Mouse (Mus musculus): ENCODE measurements around the gene Tspan8.
"Not testable (repeated sequence)": the region's sequence is repeated elsewhere in the genome, so short reads cannot be mapped to it uniquely, and the experiment has no call there.

The Tspan8 gene

GRCm38 (mm10) chr10:115816511-115816910, at the start of gene Tspan8:
Gene Tspan8, plus strand, starts transcription at chr10:115816832.
- DNase-seq: peak; percentile 30

GRCm38 (mm10) chr10:115770032-115770431, 46.6 kb upstream of the Tspan8 start:
- DNase-seq: no peak

- DNase-seq: peak; percentile 59
Measured at GRCm38 (mm10) chr10:115774451-115774850, 42.2 kb upstream of the Tspan8 start.

GRCm38 (mm10) chr10:115775945-115776905, 40.4 kb upstream of the Tspan8 start:
- peak; percentile 79 for DNase-seq

DNA sequence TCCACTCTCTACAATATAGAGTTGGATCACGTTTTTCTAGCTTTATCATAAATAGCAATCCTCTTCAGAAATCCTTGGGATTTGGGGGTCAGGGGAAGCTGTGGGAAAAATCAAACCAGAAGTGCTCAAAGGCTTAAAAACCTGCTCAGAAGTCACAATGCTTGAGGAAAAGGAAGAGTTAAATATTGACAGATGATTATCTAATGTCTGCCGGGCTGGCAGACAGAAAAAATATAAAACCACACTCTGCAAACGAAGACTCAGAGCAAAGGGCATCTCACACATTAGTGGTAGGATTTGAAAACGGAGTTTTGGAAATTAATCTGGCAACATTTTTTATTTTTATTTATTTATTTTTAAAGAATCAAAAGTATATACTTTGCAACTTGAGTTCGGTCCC, 39.3 kb upstream of the Tspan8 start:
- no peak for DNase-seq

DNA sequence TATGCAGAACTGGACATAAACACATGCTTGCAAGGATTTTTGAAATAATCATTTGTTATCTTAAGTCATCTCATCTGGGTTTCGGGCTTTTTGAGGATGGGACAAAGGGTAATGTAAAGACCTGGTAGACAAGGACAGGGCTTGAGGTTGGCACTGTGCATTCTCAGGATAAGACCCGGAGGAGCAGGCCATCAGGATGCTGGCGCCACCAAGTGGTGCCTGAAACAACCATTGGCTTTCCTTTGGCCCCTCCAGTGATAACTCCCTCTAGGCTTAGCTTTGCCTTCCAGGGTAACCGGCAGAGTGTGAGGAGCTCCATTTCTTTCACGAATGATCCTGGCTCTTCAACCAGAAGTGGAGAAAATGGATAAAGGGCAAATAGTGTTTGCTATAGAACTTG, 38.0 kb upstream of the Tspan8 start:
- DNase-seq: peak; percentile 63

DNA sequence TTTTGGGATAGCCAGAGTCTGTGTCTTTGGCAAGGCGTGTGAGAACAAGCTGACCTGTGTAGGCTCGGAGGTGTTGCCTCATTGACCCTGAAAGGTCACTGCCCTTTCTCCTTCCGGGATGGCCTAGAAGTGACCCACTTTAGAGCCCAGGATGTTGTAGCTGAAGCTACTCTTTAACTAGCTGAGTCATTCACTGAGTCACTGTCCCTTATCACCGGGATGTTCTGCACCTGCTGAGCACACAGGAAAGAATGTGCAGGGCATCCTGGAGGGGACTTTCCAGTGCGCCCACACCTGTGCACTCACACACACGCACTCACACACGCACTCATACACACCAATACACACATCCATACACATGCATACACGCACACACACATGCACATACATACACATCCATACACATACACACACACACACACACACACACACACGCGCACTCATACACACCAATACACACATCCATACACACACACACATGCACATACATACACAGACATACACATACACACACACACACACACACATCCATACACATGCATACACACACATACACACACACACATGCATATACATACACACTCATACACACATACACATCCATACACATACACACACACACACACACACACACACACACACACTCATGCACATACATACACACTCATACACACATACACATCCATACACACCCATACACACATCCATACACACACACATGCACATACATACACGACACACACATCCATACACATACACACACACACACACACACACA, 36.2 kb upstream of the Tspan8 start:
- DNase-seq: no peak

DNA sequence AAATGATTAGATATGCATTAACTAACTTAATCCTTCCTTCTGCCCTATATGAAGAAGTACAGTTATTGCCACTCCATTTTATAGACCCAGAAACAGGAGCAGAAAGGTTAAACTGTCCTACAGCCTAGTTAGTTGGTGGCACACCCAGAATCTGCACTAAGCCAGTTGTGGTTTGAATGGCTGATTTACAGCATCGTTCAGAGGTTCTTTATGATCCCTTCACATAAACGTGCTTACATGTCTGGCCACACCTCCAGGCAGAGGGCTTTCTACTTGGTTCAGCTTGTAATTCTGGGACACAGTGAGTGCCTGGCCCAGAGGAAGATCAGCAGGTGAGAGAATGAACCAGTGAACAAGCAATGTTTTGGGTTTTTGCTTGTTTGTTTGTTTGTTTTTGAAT, 33.4 kb upstream of the Tspan8 start:
- DNase-seq: no peak

GRCm38 (mm10) chr10:115790788-115791187, 25.8 kb upstream of the Tspan8 start:
- no peak for DNase-seq

- no peak for DNase-seq
Measured at GRCm38 (mm10) chr10:115796072-115796788, 20.4 kb upstream of the Tspan8 start.

GRCm38 (mm10) chr10:115801464-115801863, 15.2 kb upstream of the Tspan8 start:
- DNase-seq: no peak

GRCm38 (mm10) chr10:115803013-115803412, 13.6 kb upstream of the Tspan8 start:
- not testable (repeated sequence) for DNase-seq

DNA sequence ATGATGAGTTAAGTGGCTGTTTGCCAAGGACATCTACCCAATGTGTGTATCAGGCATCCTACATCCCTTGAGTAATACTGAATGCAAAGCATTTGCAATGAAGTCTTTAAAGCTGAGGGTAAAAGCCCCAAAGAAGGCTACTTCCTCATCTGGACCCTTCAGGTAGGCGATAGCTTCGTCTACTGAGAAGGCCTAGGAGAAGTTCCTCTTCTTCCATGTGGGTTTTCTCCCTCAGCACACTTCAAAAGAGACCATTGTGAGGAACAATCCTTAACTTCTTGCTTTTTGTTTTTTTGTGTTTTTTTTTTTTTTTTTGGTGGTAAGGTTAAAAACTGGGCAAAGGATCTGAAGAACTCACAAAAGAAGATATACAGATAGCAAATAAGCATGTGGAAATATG, 12.9 kb upstream of the Tspan8 start:
- no peak for DNase-seq

- DNase-seq: no peak
Measured at GRCm38 (mm10) chr10:115805987-115806386, 10.6 kb upstream of the Tspan8 start.

- DNase-seq: no peak
Measured at GRCm38 (mm10) chr10:115809169-115809568, 7.5 kb upstream of the Tspan8 start.

- DNase-seq: no peak
Measured at GRCm38 (mm10) chr10:115811519-115811918, 5.1 kb upstream of the Tspan8 start.

GRCm38 (mm10) chr10:115814878-115815277, 1.8 kb upstream of the Tspan8 start:
- DNase-seq: no peak

DNA sequence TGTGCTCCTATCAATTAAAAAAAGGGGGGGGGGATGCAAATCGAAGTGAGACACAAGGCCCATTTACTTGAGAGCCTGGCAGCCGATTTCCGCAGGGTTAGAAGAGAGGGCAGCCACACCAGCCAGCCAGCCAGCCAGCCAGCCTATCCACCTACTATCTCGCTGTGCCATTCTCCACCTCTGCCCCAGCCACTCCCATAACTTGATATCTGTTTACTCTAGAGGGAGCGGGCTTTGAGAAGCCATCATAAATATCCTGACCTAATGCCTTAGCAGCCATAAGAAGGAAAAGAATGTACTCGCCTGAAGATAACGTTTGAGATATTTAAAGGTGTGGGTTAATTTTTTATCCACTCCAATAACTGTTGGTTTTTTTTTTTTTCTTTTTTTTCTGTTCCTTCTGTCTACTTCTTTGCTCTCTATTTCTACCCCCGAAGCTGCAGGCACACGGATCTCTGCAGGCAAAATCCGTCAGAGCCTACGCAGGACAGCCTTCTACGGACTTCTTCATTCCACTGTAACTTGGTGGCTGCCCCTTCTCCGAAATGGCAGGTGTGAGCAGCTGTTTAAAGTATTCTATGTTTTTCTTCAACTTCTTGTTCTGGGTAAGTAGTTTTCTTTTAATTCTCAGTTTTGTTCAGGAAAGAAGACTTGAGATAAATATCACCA, 558 bp downstream of the Tspan8 start:
- DNase-seq: peak; percentile 65

DNA sequence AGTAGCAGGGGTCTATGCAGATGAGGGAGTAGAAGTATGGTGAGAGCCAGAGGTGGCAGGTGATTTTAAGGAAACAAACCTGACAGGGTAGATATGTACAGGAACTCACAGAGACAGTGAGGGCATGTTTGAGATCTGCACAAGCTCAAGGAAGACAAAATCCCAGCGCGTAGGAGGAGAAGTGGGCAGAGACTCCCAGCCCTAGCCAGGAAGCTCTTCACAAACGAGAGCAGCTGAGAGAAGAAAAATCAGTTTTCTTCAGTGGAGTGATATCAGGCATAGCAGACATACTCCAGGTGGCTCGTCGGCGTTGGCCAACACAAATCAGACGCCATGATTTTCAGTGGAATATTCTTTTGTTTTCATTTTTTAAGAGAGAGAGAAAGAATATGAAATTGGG, 8.7 kb downstream of the Tspan8 start:
- no peak for DNase-seq

- DNase-seq: no peak
Measured at GRCm38 (mm10) chr10:115828872-115829271, 12.2 kb downstream of the Tspan8 start.

DNA sequence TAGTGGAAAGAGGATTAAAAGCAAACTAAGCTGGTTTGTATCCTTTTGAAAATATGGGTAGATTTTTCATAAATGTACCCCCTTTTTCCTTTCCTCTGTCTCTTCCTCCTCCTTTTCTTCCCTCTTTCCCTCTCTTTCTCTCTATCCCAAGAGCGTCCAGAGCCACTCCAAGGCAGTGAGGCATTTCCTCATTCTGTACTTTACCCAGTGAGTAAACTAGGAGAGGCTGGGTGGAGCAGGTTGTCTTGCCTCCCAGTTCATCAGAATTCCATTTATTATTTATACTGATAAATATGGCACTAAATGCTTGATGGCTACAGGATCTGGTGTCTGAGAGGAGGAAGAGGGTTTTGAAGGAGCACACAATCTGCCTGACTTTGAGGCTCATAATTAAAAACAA, 13.1 kb downstream of the Tspan8 start:
- no peak for DNase-seq

- DNase-seq: no peak
Measured at GRCm38 (mm10) chr10:115830726-115831125, 14.1 kb downstream of the Tspan8 start.

- no peak for DNase-seq
Measured at GRCm38 (mm10) chr10:115834017-115834416, 17.4 kb downstream of the Tspan8 start.
